Mouse (Mus musculus) liver, postnatal 0 days (tissue): ENCODE results near the gene Gas2.

ENCODE experiments used
- CTCF ChIP-seq: sonication (generic); IDR thresholded peaks from 2 replicates; pipeline ENCODE4 v1.5.1; 2016; ENCODE audit warnings: antibody characterized with exemption, low read depth
- EP300 ChIP-seq: IDR thresholded peaks from 2 replicates; pipeline ENCODE4 v1.6.1; 2016; ENCODE audit warnings: antibody characterized with exemption, low read depth, mild to moderate bottlenecking

- TF ChIP-seq CTCF (no peak), EP300 (no peak)
Observed at GRCm38 (mm10) chr7:52007138-52007537, 145.3 kb downstream of the Gas2 start.
